Mouse (Mus musculus): ENCODE measurements around the gene Ptprs. TPM values are rescaled to one million over a fixed set of nuclear protein-coding genes. Genes with fewer than 3 reads are reported as not detected.
A peak's percentile ranks its signal among the peaks of the same experiment; 100 is the strongest.

Ptprs gene
- total RNA-seq, 2 experiments from 2014 or later = 36.6 to 65.0 TPM

DNA sequence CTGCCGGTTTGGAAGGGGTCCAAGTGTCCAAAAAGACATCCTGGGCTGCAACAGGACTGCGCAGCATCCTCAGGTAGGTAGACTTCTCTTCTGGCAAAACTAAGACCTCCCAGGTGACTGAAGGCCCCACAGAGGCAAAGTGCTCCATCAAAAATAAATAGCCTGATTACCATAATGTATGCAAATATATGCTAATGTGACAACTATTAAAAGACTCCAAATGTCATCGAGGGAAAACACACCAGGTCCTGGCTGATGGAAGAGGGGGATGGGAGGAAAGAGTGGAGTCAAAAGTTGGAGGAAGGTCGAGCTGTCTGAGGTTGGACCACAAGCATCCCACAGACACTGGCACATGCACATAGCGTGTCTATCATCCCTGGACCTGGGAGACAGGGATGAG lies 22.9 kb upstream of the Ptprs start:
- no peak for ATAC-seq (replicated peaks; ENCODE audit: low FRiP score, low TSS enrichment, poor library complexity, severe bottlenecking)

DNA sequence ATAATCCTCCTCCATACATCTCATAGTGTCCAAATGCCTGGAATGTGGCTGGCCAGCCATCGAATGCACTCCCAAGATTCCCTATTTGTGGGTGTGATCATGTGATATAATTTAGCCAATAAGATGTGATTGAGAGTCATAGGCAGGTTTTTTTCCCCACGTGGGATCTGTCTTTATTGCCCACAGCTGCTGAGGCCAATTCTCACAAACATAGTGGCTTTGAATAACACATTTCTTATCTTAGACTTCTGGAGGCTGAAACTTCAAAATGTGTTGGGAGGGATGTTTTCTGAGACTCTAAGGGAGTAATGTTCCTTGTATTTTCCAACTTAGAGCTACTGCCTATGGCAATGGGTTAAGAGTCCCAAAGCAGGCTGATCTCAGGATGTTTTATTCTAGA lies 18.2 kb upstream of the Ptprs start:
- ATAC-seq (replicated peaks; ENCODE audit: low FRiP score, low TSS enrichment, poor library complexity, severe bottlenecking) = no peak

DNA sequence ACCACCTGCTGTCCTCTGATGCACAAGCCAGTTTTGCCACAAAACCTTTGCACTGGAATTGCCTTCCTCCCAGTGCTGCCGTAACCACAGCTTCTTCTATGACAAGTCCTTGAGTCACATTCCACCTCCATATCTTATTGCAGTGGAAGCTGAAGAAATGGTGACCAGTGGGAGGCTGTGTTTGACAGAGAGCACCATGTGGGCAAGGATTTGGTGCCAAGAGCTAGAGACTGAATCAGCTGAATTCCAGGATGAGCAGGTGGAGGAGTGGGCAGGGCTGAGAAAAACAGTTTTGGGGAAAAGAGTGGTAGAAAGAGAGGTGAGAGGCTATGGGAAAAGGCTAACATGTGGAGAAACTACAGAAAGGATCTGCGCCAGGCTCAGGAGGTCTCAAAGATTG lies 17.6 kb upstream of the Ptprs start:
- ATAC-seq (replicated peaks; ENCODE audit: low FRiP score, low TSS enrichment, poor library complexity, severe bottlenecking) = no peak

DNA sequence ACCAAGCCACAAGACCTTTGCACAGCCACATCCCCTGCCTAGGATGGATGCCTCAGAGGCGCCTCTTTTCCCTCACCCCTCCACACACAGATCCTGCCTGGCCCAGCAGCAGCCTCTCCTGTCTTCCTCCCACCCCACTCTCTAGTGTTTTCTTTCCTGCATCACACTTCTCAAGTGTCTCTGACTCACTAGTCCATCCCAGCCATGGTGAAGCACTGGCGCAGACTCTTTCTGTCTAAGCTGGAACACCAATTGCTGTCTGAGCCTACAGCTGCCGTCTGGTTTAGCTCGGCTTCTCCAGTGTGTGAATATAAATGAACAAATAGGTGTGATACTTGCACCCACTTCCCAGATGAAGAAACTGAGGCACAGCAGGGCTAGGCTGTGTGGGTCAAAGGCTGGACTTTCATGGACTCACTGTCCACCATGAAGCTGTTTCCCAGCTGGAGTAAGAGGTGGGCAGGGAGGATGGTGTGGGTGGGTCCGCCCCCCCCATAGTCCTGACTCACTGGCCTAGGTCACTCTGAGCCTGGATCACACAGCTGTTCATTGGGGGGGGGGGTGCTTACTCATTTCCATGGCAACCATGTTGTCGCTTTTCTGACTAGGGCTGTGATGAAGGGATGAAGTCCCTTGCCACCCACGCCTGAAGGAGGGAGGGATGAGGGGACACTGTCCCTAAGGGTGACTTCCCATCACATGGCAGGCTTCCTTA lies 14.3 kb upstream of the Ptprs start:
- no peak for ATAC-seq (replicated peaks; ENCODE audit: low FRiP score, low TSS enrichment, poor library complexity, severe bottlenecking)

DNA sequence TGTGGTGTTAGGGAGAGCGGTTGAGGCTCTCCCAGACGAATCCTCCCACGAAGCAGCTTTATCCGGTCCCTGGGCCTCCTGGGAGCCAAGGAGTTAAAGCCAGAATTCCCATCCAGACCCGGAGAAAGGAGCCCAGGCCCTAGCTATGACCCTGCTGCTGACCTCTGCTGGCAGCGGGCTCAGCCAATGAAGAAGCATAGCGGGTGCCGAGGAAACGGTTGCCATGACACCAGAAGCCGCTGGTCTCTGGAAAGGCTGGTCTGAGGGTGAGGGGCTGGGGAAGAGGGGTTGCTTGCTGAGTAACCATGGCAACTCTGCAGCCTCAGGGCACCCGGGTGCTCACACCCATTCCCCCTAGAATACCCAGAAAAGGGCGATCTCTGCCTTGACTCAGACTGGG lies 11.7 kb upstream of the Ptprs start:
- no peak for ATAC-seq (replicated peaks; ENCODE audit: low FRiP score, low TSS enrichment, poor library complexity, severe bottlenecking)

DNA sequence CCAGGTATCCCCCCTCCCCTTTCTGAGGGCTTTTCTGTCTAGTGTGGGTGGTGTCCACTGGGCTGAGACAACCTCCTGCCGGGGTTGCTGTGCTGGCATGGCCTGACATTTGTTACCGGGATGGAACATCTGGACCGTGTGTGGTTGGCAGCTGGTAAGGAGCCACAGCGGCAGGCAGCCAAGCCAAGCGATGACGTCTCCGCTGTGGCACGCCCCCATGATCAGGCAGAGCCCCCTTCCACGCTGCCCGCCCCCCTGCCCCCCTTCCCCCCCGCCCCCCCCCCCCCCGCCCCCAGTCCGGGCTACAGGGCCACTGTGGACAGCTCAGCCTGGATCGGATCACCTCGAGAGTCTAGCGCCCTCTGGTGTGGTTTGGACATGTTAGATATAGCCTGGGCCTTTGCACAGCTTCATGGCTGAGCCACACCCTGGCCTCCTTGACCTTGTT lies 11.2 kb upstream of the Ptprs start:
- peak; percentile 68 for ATAC-seq (replicated peaks; ENCODE audit: low FRiP score, low TSS enrichment, poor library complexity, severe bottlenecking)

DNA sequence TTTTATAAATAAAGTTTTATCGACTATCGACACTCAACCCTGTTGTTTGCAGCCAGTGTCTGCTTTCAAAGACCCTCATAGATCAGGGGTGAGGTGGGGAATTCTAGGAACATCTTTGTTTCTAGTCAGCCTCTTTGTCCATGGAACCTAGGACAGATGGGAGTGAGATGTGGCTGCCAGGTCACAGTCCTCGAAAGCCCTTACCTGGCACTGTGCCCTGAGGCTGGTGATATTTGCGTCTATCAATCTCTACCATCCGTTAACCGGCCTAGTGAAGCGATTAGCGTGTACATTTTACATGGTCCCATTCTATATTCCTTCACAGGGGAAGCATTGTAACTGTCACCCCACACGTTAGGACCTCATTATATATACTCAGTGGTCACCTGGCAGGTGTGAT lies 9.6 kb upstream of the Ptprs start:
- ATAC-seq (replicated peaks; ENCODE audit: low FRiP score, low TSS enrichment, poor library complexity, severe bottlenecking) = no peak

- ATAC-seq (replicated peaks; ENCODE audit: low FRiP score, low TSS enrichment, poor library complexity, severe bottlenecking) = no peak
Measured at GRCm38 (mm10) chr17:56485118-56485517, 8.8 kb upstream of the Ptprs start.

DNA sequence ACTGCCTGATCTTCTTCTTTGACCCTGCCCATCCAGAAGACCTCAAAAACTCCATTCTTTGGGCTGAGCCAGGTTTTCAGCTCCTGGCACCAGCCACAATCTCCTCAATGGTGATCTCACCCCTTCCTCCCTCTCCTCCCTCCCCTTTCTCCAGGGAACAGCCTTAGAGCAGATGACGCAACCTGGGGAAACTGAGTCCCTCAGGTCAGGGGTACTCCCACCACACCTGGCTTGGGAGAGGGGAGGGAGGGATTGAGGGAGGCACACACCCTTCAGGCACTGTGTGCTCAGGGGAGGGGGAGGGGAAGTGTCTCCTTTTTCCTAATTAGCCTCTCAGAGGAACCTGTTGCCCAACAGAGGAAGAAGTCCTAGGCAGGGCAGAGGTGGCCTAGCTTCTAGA lies 6.4 kb upstream of the Ptprs start:
- ATAC-seq (replicated peaks; ENCODE audit: low FRiP score, low TSS enrichment, poor library complexity, severe bottlenecking) = no peak

DNA sequence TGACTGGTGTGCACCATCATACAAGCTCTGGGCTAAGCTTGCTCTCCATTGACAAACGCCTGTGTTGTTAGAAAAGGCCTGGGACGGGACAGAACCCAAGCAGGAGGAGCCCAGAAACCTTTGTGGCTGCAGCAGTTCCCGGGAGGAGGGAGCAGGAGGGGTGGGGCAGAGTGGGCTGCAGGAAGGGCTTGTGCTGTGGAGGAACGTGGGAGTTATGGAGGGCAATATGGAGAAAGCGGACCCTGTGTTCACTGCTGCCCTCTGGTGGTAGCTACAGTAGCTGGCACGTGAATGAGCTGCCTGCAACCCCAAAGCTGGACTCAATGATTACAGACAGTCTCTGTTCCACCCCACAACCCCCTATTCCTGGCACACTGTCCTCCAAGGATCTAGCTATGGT lies 3.1 kb upstream of the Ptprs start:
- ATAC-seq (replicated peaks; ENCODE audit: low FRiP score, low TSS enrichment, poor library complexity, severe bottlenecking) = peak; percentile 68

DNA sequence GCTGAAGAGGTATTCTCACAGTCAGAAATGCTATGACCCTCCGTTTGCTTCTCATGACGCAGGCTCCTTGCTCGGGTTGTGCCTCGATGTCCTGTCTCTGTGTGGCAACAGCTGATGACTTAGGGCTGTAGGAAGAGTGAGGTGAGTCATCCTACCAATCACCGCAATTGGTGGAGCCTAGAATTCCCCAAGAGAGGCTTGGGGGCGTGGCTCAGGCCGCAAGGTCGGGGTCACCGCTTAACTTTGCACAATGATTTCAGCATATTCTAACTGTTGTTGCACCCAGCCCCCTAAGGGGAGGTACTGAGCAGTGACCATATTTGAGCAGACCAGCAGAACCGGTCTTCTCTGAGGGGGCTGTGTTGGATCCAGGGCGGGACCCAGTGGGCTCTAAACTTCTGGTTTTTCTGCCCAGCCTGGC lies 1.9 kb upstream of the Ptprs start:
- ATAC-seq (replicated peaks; ENCODE audit: low FRiP score, low TSS enrichment, poor library complexity, severe bottlenecking) = no peak

- ATAC-seq (replicated peaks; ENCODE audit: low FRiP score, low TSS enrichment, poor library complexity, severe bottlenecking) = no peak
Measured at GRCm38 (mm10) chr17:56477191-56477818, 1.0 kb upstream of the Ptprs start.

DNA sequence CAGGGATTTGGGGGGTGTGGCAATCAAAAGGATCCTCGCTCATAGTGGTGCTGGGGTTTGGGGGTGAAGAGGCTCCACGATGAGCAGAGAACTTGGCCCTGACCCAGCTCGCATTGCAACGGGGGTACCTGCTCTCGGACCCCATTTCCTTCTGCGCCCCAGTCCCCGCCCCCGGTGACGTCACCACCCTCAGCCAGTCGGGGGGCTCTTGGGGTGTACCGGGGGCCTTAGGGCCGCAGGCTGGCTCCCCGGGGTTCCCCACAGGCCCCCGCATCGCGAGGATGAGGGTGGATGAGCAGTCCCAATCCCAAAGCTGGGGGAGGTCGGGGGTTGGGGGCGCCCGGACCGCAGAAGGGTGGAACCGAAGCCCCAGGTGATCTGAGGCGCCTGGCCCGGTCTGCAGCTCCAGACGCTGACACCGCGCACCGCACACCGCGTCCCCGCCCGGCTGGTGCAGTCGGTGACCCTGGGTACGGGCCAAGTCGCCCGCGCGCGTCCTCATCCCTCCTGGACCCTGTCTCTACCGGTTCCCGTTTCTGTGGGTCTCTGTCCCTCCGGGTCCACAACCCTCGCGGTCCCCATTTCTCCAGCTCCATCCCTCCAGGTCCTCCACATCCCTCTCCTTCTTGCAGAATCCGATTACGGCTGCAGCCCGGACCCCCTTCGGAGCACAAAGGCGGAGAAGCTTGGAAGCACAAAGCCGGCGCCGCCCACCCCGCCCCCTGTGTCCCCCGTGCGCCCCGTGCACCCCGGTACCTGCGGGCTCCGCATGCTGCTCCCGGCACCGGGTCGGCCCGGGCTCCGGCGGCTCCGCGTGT lies 490 bp downstream of the Ptprs start:
- ATAC-seq (replicated peaks; ENCODE audit: low FRiP score, low TSS enrichment, poor library complexity, severe bottlenecking) = no peak

- no peak for ATAC-seq (replicated peaks; ENCODE audit: low FRiP score, low TSS enrichment, poor library complexity, severe bottlenecking)
Measured at GRCm38 (mm10) chr17:56474831-56475581, 1.3 kb downstream of the Ptprs start.

DNA sequence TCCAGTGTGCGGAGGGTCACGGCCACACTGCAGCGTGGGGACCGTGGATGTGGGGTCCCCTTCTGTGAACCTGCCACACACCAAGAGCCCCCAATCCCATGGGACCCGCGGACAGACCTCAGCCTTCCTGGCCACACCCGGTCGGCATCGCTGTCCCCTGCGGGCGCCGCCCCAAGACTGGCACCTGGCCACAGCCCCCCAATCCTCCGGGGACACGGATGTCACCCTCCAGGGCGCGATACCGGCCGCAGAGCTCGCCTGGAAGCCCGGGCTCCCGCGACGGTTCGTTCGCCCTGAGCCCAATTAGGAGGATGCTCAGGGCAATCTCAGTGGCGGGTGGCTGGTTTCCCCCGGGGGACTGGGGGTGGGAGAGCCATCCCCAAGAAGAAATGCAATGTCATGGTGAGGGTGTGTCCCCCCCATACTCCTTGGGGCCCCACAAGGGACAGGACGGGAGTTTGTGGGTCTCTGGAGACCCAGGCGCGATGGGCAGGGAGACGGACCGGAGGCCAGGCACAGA lies 1.9 kb downstream of the Ptprs start:
- no peak for ATAC-seq (replicated peaks; ENCODE audit: low FRiP score, low TSS enrichment, poor library complexity, severe bottlenecking)

GRCm38 (mm10) chr17:56473611-56473905 lies 2.7 kb downstream of the Ptprs start:
- no peak for ATAC-seq (replicated peaks; ENCODE audit: low FRiP score, low TSS enrichment, poor library complexity, severe bottlenecking)

DNA sequence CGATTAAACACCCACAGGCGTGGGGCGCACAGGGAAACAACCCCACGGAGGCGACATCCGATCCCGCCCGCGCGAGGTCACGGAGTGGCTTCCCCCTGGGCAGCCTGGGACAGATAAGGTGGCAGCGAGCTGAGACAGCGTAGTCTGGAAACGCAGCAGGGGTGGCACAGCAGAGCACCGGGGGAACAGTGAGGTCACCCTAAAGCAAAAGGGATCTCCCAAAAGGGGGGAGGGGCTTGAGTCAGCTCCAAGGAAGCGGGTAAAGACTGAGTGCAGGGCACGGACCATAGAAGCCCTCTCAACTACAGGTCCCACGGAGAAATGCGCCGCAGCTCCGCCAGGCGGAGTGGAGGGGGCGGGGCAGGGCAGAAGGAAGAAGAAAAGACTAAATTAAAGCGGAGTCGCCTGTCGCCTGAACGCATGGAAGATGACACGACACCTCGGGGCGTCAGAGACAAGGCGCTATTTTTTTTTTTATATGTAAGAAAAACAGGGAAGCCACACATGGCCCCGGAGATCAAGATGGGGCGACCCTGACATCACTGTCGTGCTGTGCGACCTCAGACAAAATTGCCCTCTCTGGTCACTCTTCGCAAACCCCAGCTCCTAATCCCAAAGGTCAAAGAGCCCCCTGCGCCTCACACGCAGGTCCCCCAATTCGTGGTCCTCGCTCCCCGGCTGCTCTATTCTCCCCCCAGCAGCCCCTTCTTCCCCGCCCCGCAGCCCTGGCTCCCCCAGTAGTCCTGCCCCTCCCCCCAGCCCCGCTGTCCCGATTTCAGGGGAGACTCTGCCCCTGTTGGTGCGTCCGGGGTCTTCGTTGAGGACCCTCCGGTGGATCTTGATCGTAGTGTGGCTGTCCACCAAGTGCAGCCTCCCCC lies 3.3 kb downstream of the Ptprs start:
- ATAC-seq (replicated peaks; ENCODE audit: low FRiP score, low TSS enrichment, poor library complexity, severe bottlenecking) = peak; percentile 60

DNA sequence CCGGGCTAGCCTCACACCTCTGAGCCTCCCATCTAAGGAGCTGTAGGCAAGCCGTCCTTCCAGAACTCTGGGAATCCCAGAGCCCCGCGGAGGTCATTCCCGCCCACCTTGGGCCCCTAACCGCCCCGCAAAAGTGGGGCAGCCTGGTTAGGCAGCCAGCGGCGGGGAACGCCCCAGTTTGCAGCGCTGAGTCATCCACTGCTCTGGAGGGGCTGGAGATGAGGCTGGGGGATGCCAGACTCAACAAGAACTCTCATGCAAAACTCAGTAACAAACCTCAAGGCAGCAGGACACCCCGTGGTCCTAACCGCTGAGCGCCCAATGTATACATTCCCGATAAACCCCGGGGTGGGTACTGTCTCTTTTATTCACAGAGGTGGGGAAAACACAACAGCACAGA lies 4.2 kb downstream of the Ptprs start:
- no peak for ATAC-seq (replicated peaks; ENCODE audit: low FRiP score, low TSS enrichment, poor library complexity, severe bottlenecking)

DNA sequence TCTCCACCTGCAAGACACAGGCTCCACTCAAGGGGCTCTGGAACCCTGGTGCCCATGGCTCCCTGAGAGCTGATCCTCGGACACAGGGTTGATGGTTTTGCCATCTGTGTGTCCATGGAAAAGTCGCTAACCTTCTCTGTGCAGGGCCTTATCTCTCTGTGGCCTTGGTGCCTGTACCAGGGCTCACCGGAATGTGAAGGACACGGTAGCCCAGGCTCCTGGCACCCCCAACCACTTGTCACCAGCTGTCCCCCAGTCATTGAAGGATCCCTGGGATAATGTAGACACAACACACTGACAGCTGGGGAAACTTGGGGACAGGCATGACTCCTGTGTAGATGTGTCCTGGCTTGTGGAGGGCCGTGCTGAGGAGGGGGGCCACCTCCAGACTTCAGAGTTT lies 5.1 kb downstream of the Ptprs start:
- ATAC-seq (replicated peaks; ENCODE audit: low FRiP score, low TSS enrichment, poor library complexity, severe bottlenecking) = no peak
